Mouse (Mus musculus) lung, embryonic 16.5 days (tissue): ENCODE data around the gene 1700014D04Rik. TPM values are rescaled to one million over a fixed set of nuclear protein-coding genes. Genes with fewer than 3 reads are reported as not detected.
"Not testable (repeated sequence)": the region's sequence is repeated elsewhere in the genome, so short reads cannot be mapped to it uniquely, and the experiment has no call there.

ENCODE experiments used
- ATAC-seq: fragments of 200-750 bp; cut with Nextera tagmentation; 2 replicates; pipeline ENCODE4 v1.8.0; 2017; ENCODE audit warnings: low read depth, mild to moderate bottlenecking, moderate library complexity
- H3K27ac ChIP-seq: fragments of 300-500 bp; sonication (generic); 2 replicates; pipeline ENCODE4 v1.5.1; 2014; ENCODE audit warnings: mild to moderate bottlenecking, control low read depth, low read length
- H3K27me3 ChIP-seq: fragments of 300-500 bp; sonication (generic); 2 replicates; pipeline ENCODE4 v1.6.1; 2014; ENCODE audit warnings: low read depth, low read length, mixed read lengths; ENCODE audit not compliant: control insufficient read depth, insufficient read depth
- H3K36me3 ChIP-seq: fragments of 300-500 bp; sonication (generic); 2 replicates; pipeline ENCODE4 v1.6.1; 2014; ENCODE audit warnings: low read length; ENCODE audit not compliant: control insufficient read depth, insufficient read depth
- H3K4me1 ChIP-seq: fragments of 300-500 bp; sonication (generic); replicated peaks from 2 replicates; pipeline ENCODE4 v1.6.1; 2014; ENCODE audit warnings: low read length, mixed read lengths; ENCODE audit not compliant: control insufficient read depth, insufficient read depth
- H3K4me2 ChIP-seq: fragments of 300-500 bp; sonication (generic); 2 replicates; pipeline ENCODE4 v1.6.1; 2014; ENCODE audit warnings: low read depth, low read length, control low read depth
- H3K4me3 ChIP-seq: fragments of 300-500 bp; sonication (generic); 2 replicates; pipeline ENCODE4 v1.5.1; 2014; ENCODE audit warnings: mild to moderate bottlenecking, low read length, control low read depth
- H3K9ac ChIP-seq: fragments of 300-500 bp; sonication (generic); 2 replicates; pipeline ENCODE4 v1.6.1; 2014; ENCODE audit warnings: low read length, control low read depth
- H3K9me3 ChIP-seq: fragments of 300-500 bp; sonication (generic); 2 replicates; pipeline ENCODE4 v1.6.1; 2016; ENCODE audit warnings: low read length; ENCODE audit not compliant: control insufficient read depth
- WGBS: fragments of 180-500 bp; shearing (Covaris S2); extraction: QIAGEN DNeasy Blood & Tissue Kit; methylation state at CpG from one replicate; pipeline ENCODE4 v1.1.7; 2014; 5-methylcytosine and 5-hydroxymethylcytosine counted together
- polyA plus RNA-seq: library from polyadenylated mRNA; unstranded; fragments of >200 nt; fragmentation: Nextera tagmentation; extraction: Ambion mirVana; gene quantifications from 2 replicates; pipeline ENCODE4 v1.2.1, GENCODE M21; 2015

The 1700014D04Rik gene
- 0.24 and 0.29 TPM in 2 replicates for polyA plus RNA-seq

GRCm38 (mm10) chr13:59746711-59747110, at the start of gene 1700014D04Rik:
Gene 1700014D04Rik, minus strand, starts transcription at chr13:59746752.
- H3K4me2 ChIP-seq, result no peak within 1 kb of the TSS
- no peak within 1 kb of the TSS for H3K9ac ChIP-seq
- H3K4me1 ChIP-seq, result no peaks in the 10 kb centered on the region
- H3K36me3 ChIP-seq, result no peaks in the 10 kb centered on the region
- 79% methylated on average over 9 of the region's 9 CpGs for WGBS
- H3K9me3 ChIP-seq, result no peaks in the 10 kb centered on the region
- no peak for ATAC-seq
- no peaks in the 10 kb centered on the region for H3K27me3 ChIP-seq
- no peak within 1 kb of the TSS for H3K27ac ChIP-seq
- H3K4me3 ChIP-seq, result no peak within 1 kb of the TSS

- H3K36me3 ChIP-seq, result peaks cover 72% of the 10 kb centered on the region
- WGBS, result 92% methylated on average over 6 of the region's 6 CpGs
- H3K9me3 ChIP-seq, result no peaks in the 10 kb centered on the region
- no peak overlapping the region for H3K9ac ChIP-seq
- H3K4me3 ChIP-seq, result no peak overlapping the region
- no peak for ATAC-seq
- no peaks in the 10 kb centered on the region for H3K27me3 ChIP-seq
- H3K4me1 ChIP-seq, result no peaks in the 10 kb centered on the region
- H3K27ac ChIP-seq, result no peak overlapping the region
- no peak overlapping the region for H3K4me2 ChIP-seq
Measured at GRCm38 (mm10) chr13:59795807-59796465, 49.4 kb upstream of the 1700014D04Rik start.

- no peaks in the 10 kb centered on the region for H3K27me3 ChIP-seq
- ATAC-seq, result no peak
- H3K27ac ChIP-seq, result no peak overlapping the region
- WGBS, result 94% methylated on average over 1 of the region's 1 CpGs
- H3K4me3 ChIP-seq, result no peak overlapping the region
- H3K9me3 ChIP-seq, result no peaks in the 10 kb centered on the region
- peaks cover 69% of the 10 kb centered on the region for H3K36me3 ChIP-seq
- H3K9ac ChIP-seq, result no peak overlapping the region
- H3K4me1 ChIP-seq, result no peaks in the 10 kb centered on the region
- no peak overlapping the region for H3K4me2 ChIP-seq
Measured at GRCm38 (mm10) chr13:59794786-59795185, 48.2 kb upstream of the 1700014D04Rik start.

DNA sequence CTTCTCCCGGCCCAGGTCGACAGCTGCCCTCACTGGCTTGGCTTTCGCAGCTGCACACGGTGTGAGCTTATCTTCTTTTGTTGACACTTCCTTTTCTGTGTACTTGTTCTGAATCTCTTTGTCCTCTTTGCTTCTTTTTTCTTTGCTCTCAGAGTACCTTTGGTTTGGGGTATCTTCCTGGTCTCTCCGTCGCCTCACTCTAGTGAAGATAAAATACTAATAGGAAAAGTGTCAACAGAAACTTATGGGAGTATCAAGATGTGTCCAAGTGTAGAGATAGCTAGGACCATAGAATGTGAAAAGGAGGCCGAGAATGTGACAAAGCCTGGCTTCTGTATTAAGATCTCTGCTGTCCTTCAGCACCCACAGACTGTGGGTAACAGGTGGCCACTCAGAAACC, 35.6 kb upstream of the 1700014D04Rik start, which contains the start of gene Gm49354:
Gm49354 (minus strand) TSS at position 101 of the 400 bp plus-strand sequence.
- H3K4me1 ChIP-seq, result no peaks in the 10 kb centered on the region
- H3K27ac ChIP-seq, result no peak within 1 kb of the TSS
- WGBS, result 75% methylated on average over 7 of the region's 7 CpGs
- H3K4me3 ChIP-seq, result no peak within 1 kb of the TSS
- H3K27me3 ChIP-seq, result no peaks in the 10 kb centered on the region
- no peak within 1 kb of the TSS for H3K9ac ChIP-seq
- H3K36me3 ChIP-seq, result peaks cover 72% of the 10 kb centered on the region
- H3K4me2 ChIP-seq, result no peak within 1 kb of the TSS
- no peak for ATAC-seq
- H3K9me3 ChIP-seq, result no peaks in the 10 kb centered on the region

DNA sequence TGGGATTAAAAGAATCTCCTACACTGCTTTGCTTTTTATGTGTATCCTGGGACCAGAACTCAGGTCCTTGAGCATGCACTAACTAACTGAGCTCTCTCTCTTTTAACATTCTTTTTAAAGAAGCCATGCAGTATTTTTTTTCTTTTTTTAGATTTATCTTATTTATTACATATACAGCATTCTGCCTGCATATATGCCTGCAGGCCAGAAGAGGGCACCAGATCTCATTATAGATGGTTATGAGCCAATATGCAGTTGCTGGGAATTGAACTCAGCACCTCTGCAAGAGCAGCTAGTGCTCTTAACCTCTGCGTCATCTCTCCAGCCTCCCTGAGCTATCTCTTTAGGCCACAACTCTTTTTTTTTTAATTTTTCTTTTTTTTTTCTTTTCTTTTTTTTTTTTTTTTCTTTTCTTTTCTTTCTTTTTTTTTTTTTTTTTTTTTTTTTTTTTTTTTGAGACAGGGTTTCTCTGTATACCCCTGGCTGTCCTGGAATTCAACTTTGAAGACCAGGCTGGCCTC, 33.3 kb upstream of the 1700014D04Rik start:
- H3K9ac ChIP-seq, H3K4me2 ChIP-seq, H3K27ac ChIP-seq, H3K4me3 ChIP-seq, ATAC-seq, H3K4me1 ChIP-seq, H3K9me3 ChIP-seq, H3K27me3 ChIP-seq: not testable (repeated sequence)
- 100% methylated on average over 1 of the region's 1 CpGs for WGBS
- H3K36me3 ChIP-seq, result peaks cover 57% of the 10 kb centered on the region

DNA sequence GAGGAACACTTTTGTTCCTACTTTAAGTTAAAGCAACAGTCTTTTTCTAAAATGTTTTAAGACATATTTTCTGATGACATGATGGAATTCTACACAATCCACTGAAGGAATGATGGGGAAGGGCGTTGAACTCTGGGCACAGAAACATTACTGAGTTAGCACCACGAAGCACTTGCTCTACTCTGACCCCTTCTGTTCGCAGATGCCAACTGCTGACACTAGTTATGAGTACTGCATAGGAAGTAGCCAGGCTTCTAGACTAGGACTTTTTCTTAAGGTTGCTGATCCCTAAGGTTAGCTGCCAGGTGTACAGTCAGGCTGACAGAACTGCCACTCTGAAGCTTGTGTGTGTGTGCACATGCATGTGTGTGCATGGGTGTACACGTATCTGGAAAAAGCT, 32.7 kb upstream of the 1700014D04Rik start:
- no peak for ATAC-seq
- H3K36me3 ChIP-seq, result peaks cover 54% of the 10 kb centered on the region
- 89% methylated on average over 4 of the region's 4 CpGs for WGBS

GRCm38 (mm10) chr13:59775168-59775567, 28.6 kb upstream of the 1700014D04Rik start:
- no peak overlapping the region for H3K4me2 ChIP-seq
- no peaks in the 10 kb centered on the region for H3K27me3 ChIP-seq
- no peaks in the 10 kb centered on the region for H3K9me3 ChIP-seq
- H3K27ac ChIP-seq, result peak overlapping the region; percentile 82
- peaks cover 31% of the 10 kb centered on the region for H3K36me3 ChIP-seq
- no peak overlapping the region for H3K9ac ChIP-seq
- ATAC-seq, result peak; percentile 85
- no peak overlapping the region for H3K4me3 ChIP-seq
- H3K4me1 ChIP-seq, result peaks cover 10% of the 10 kb centered on the region
- 64% methylated on average over 3 of the region's 3 CpGs for WGBS

More for the DNA sequence above, 32.7 kb upstream of the 1700014D04Rik start:
- H3K9ac ChIP-seq, result no peak overlapping the region
- H3K4me1 ChIP-seq, result no peaks in the 10 kb centered on the region
- no peaks in the 10 kb centered on the region for H3K27me3 ChIP-seq
- H3K4me2 ChIP-seq, result no peak overlapping the region
- H3K27ac ChIP-seq, result no peak overlapping the region
- H3K9me3 ChIP-seq, result no peaks in the 10 kb centered on the region
- H3K4me3 ChIP-seq, result no peak overlapping the region

DNA sequence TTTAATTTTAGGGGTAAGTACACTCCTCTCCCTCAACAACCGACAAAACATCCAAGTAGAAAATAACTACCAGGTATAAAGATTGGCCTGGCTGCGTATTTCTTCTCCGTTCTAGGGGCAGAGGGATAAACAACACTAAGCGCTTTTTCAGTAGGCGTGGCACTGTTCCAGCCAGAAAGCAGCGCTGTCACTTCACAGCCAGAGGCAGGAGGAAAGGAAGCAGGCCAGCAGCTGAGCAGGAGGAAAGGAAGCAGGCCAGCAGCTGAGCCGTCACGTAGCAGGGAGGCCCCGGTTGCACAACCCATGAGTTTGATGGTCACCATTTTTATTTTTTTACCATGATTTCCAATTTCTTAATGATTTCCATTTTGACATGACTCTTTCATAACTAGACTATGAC, 24.7 kb upstream of the 1700014D04Rik start:
- Histone ChIP-seq H3K36me3 (peaks cover 5% of the 10 kb centered on the region; the same call in 1 of the 2 replicates), H3K9me3 (no peaks in the 10 kb centered on the region), H3K4me1 (peaks cover 34% of the 10 kb centered on the region), H3K4me3 (no peak overlapping the region), H3K4me2 (peak overlapping the region; percentile 82), H3K27ac (peak overlapping the region; percentile 99), H3K27me3 (no peaks in the 10 kb centered on the region), H3K9ac (0 out of 2 replicates have a peak overlapping the region, but pooled peaks have one; percentile 1)
- WGBS, result 30% methylated on average over 9 of the region's 9 CpGs
- peak; percentile 44 for ATAC-seq

- Histone ChIP-seq H3K27me3 (no peaks in the 10 kb centered on the region), H3K27ac (peak overlapping the region; percentile 99), H3K4me1 (peaks cover 38% of the 10 kb centered on the region), H3K9ac (peak overlapping the region; percentile 12; the same call in 1 of the 2 replicates), H3K36me3 (peaks cover 5% of the 10 kb centered on the region; the same call in 1 of the 2 replicates), H3K4me2 (peak overlapping the region; percentile 82), H3K9me3 (no peaks in the 10 kb centered on the region), H3K4me3 (peak overlapping the region; percentile 88; the same call in 1 of the 2 replicates)
- ATAC-seq, result no peak
- WGBS, result 27% methylated on average over 9 of the region's 9 CpGs
Measured at GRCm38 (mm10) chr13:59770847-59771246, 24.3 kb upstream of the 1700014D04Rik start.
